Mouse (Mus musculus): ENCODE measurements at regions not wholly inside any gene's neighbourhood (a gene's known extent, or its start where the extent isn't known, plus 50 kb on each side); places are given as distances from the start of the nearest gene placed in this dataset.

- no peaks in the 10 kb centered on the region for H3K4me1 ChIP-seq (ENCODE audit: control insufficient read depth, insufficient read depth, low read length)
- intact Hi-C loops (cut with DNase I), result no loop called here
- H3K27me3 ChIP-seq (ENCODE audit: control insufficient read depth, insufficient read depth, low read length), result no peaks in the 10 kb centered on the region
- no peaks in the 10 kb centered on the region for H3K36me3 ChIP-seq (ENCODE audit: control insufficient read depth, insufficient read depth, low read length)
- no peak overlapping the region for H3K9ac ChIP-seq (ENCODE audit: low read depth, low read length)
- TF ChIP-seq EP300 (IDR thresholded peaks at IDR 0.05; ENCODE audit: insufficient read depth, low read depth, low read length), result no peak
- no peak for TF ChIP-seq CTCF (IDR thresholded peaks at IDR 0.05)
- TF ChIP-seq POLR2A (IDR thresholded peaks at IDR 0.05; ENCODE audit: insufficient read depth, low read depth, low read length), result no peak
- no peaks in the 10 kb centered on the region for H3K79me2 ChIP-seq (replicated peaks; ENCODE audit: control insufficient read depth, insufficient read depth, low read length)
- H3K4me3 ChIP-seq, result no peak overlapping the region
- no peak overlapping the region for H3K27ac ChIP-seq
- DNase-seq, result no peak
- 79% methylated on average over 7 of the region's 7 CpGs for WGBS
These were observed 234.0 kb upstream of the Xylt1 start for GRCm38 (mm10) chr7:117146809-117147208.

DNA sequence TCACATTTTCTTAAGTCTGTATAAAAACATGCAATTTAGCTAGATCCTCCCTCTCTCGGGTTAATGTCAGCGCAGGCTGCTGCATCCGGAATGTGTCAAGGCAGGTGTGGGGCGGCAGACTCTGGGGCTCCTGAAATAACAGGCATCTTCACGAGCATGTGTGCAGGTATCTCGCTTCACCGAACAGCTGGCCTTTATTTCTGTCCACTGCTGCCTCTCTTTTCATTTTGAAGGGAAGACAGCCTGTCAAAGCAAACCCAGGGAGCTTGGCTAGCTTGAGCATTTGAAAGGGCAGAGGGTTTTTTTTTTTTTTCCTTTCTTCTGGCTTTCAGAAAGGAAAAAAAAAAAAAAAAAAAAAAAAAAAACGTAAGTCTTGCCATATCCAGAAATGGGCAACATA is 230.4 kb upstream of the Xylt1 start:
- Histone ChIP-seq H3K27ac (no peak overlapping the region), H3K4me3 (no peak overlapping the region), H3K9ac (ENCODE audit: low read depth, low read length) (no peak overlapping the region), H3K36me3 (ENCODE audit: control insufficient read depth, insufficient read depth, low read length) (no peaks in the 10 kb centered on the region), H3K27me3 (ENCODE audit: control insufficient read depth, insufficient read depth, low read length) (no peaks in the 10 kb centered on the region), H3K4me1 (ENCODE audit: control insufficient read depth, insufficient read depth, low read length) (no peaks in the 10 kb centered on the region), H3K79me2 (replicated peaks; ENCODE audit: control insufficient read depth, insufficient read depth, low read length) (no peaks in the 10 kb centered on the region)
- intact Hi-C loops (cut with DNase I), result no loop called here
- WGBS, result 65% methylated on average over 8 of the region's 8 CpGs
- TF ChIP-seq CTCF (IDR thresholded peaks at IDR 0.05) (no peak), EP300 (IDR thresholded peaks at IDR 0.05; ENCODE audit: insufficient read depth, low read depth, low read length) (no peak), POLR2A (IDR thresholded peaks at IDR 0.05; ENCODE audit: insufficient read depth, low read depth, low read length) (no peak)
- no peak for DNase-seq

DNA sequence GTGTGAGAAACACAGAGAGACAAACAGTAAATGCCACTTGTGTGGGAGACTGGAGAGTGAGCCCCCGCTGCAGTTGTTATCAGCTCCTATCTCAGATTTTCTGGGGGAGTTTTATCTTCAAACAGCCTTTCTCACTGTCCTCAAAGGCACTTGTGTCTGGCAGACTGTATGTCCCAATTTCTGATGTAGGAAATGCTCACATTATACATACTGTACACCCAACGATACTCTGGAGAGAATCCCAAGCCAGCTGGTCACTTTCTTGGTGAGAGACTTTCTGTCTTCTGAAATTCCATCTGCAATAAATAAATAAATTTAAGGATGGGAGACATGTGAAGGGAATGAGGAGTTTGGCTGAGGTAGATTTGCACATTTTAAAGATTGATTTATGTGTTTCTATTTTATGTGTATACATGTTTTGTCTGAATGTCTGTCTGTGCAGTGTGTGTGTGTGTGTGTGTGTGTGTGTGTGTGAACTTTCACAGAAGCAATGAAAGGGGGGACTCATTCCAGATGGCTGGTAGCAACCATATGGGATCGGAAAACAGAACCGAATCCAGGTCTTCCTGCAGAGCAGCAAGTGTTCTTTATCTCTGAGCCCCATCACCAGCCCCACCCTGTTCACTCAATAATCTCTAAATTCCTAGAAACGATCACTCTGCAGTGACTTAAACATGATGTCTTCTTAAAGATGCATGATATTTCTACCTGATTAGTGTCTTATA is 226.8 kb upstream of the Xylt1 start:
- Histone ChIP-seq H3K9ac (ENCODE audit: low read depth, low read length) (no peak overlapping the region), H3K79me2 (replicated peaks; ENCODE audit: control insufficient read depth, insufficient read depth, low read length) (no peaks in the 10 kb centered on the region), H3K4me3 (no peak overlapping the region), H3K4me1 (ENCODE audit: control insufficient read depth, insufficient read depth, low read length) (no peaks in the 10 kb centered on the region), H3K36me3 (ENCODE audit: control insufficient read depth, insufficient read depth, low read length) (no peaks in the 10 kb centered on the region), H3K27ac (no peak overlapping the region), H3K27me3 (ENCODE audit: control insufficient read depth, insufficient read depth, low read length) (no peaks in the 10 kb centered on the region)
- TF ChIP-seq CTCF (IDR thresholded peaks at IDR 0.05), result no peak
- WGBS, result 57% methylated on average over 5 of the region's 5 CpGs
- intact Hi-C loops (cut with DNase I), result no loop called here
- no peak for DNase-seq

DNA sequence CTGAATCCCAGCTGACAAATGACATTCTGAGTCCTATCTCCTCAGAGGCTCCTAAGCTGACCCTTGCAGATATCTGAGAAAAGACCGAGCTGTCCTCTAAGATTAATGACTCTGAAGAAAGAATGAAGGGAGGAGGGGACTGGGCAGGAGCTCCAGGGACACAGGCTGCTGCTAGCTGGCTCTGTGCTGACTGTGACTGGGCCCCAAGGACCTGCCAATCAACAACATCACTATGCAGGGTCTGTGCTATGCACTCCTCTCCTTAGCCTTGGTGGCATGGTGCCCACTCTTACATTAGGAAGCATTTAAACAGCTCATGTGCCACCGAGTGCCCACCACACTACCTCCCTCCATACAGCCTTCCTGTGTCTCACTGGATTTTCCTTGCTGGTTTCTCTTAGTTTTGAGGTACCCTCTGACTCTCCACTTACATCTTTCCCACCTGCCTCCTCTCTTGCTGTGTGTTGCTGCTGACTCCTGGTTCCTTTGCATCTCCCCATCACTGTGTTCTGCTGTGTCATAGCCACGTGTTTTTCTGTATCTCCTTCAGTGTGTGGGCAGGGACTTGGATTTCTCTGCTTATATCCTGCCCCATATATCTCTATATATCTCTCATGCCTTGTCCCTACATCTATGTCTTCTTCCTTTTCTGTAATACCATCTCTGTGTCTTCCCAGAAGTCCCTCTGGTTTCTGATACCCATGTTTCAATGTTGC is 219.4 kb upstream of the Xylt1 start:
- TF ChIP-seq POLR2A (IDR thresholded peaks at IDR 0.05; ENCODE audit: insufficient read depth, low read depth, low read length) (no peak), CTCF (IDR thresholded peaks at IDR 0.05) (no peak), EP300 (IDR thresholded peaks at IDR 0.05; ENCODE audit: insufficient read depth, low read depth, low read length) (no peak)
- Histone ChIP-seq H3K4me3 (no peak overlapping the region), H3K36me3 (ENCODE audit: control insufficient read depth, insufficient read depth, low read length) (no peaks in the 10 kb centered on the region), H3K4me1 (ENCODE audit: control insufficient read depth, insufficient read depth, low read length) (no peaks in the 10 kb centered on the region), H3K27ac (no peak overlapping the region), H3K79me2 (replicated peaks; ENCODE audit: control insufficient read depth, insufficient read depth, low read length) (no peaks in the 10 kb centered on the region), H3K27me3 (ENCODE audit: control insufficient read depth, insufficient read depth, low read length) (no peaks in the 10 kb centered on the region), H3K9ac (ENCODE audit: low read depth, low read length) (no peak overlapping the region)
- WGBS, result 42% methylated on average over 3 of the region's 3 CpGs
- DNase-seq, result no peak
- intact Hi-C loops (cut with DNase I), result no loop called here

DNA sequence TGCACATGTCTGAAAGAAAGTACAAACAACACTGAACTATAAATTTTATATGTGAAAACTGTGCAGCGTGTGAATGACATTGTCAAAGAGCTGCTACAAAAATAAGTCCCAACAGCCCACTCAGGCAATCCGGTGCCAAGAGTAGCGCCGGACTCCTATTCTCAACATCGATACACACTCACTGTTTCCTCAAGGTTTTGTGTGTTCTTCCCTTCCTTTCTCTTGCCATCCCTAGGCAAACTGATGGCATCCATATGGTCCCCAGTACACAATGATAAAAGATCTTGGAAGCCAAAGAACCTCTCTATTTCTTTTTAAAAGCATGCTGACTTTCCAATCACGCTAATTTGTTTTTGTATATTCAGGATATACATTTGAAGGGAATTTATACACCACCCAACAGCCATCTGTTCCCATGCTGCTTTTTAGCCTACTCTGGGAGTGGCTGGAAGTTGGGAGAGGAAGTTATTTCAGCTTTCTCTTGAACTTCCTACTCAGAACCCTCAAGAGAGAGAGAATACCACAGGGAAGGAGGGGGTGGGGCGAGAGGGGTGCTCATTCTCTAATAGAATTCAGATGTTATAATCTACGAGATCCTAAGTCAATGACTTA is 205.9 kb upstream of the Xylt1 start:
- no peak for TF ChIP-seq CTCF (IDR thresholded peaks at IDR 0.05)
- TF ChIP-seq EP300 (IDR thresholded peaks at IDR 0.05; ENCODE audit: insufficient read depth, low read depth, low read length), result no peak
- TF ChIP-seq POLR2A (IDR thresholded peaks at IDR 0.05; ENCODE audit: insufficient read depth, low read depth, low read length), result no peak
- no peaks in the 10 kb centered on the region for H3K36me3 ChIP-seq (ENCODE audit: control insufficient read depth, insufficient read depth, low read length)
- H3K27me3 ChIP-seq (ENCODE audit: control insufficient read depth, insufficient read depth, low read length), result no peaks in the 10 kb centered on the region
- no peaks in the 10 kb centered on the region for H3K79me2 ChIP-seq (replicated peaks; ENCODE audit: control insufficient read depth, insufficient read depth, low read length)
- no peak overlapping the region for H3K4me3 ChIP-seq
- H3K4me1 ChIP-seq (ENCODE audit: control insufficient read depth, insufficient read depth, low read length), result no peaks in the 10 kb centered on the region
- no peak overlapping the region for H3K27ac ChIP-seq
- intact Hi-C loops (cut with DNase I), result no loop called here
- no peak for DNase-seq
- no peak overlapping the region for H3K9ac ChIP-seq (ENCODE audit: low read depth, low read length)
- 67% methylated on average over 8 of the region's 8 CpGs for WGBS

DNA sequence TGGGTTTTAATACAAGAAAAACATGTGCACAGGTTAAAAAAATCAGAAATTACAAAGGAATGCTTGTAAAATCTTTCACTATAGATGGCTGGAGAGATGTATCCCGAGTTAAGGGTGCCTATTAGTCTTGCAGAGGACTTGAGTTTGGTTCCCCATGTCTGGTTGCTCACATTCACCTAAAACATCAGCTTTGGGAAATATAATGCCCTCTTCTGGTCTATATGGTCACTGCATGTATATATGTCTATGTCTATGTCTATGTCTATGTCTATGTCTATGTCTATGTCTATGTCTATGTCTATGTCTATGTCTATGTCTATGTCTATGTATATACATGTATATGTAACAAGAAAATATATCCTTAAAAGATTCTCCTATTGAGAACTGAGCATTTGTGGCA is 196.8 kb upstream of the Xylt1 start:
- TF ChIP-seq EP300 (IDR thresholded peaks at IDR 0.05; ENCODE audit: insufficient read depth, low read depth, low read length) (no peak), CTCF (IDR thresholded peaks at IDR 0.05) (peak; percentile 19; the same call in 1 of the 2 replicates)

More for the DNA sequence above, 196.8 kb upstream of the Xylt1 start:
- H3K27me3 ChIP-seq (ENCODE audit: control insufficient read depth, insufficient read depth, low read length), result no peaks in the 10 kb centered on the region
- no peak overlapping the region for H3K27ac ChIP-seq
- H3K36me3 ChIP-seq (ENCODE audit: control insufficient read depth, insufficient read depth, low read length), result no peaks in the 10 kb centered on the region
- WGBS, result 53% methylated on average over 1 of the region's 1 CpGs
- intact Hi-C loops (cut with DNase I), result no loop called here
- H3K4me1 ChIP-seq (ENCODE audit: control insufficient read depth, insufficient read depth, low read length), result no peaks in the 10 kb centered on the region
- no peaks in the 10 kb centered on the region for H3K79me2 ChIP-seq (replicated peaks; ENCODE audit: control insufficient read depth, insufficient read depth, low read length)
- no peak overlapping the region for H3K9ac ChIP-seq (ENCODE audit: low read depth, low read length)
- no peak for DNase-seq
- no peak overlapping the region for H3K4me3 ChIP-seq

Data from heart, adult 2 months (tissue).